Comparison of ENCODE assay signal across 22 mouse cellular contexts in genomic region chr5:38850171-38850570, GRCm38 (mm10). TPM values are rescaled to one million over a fixed set of nuclear protein-coding genes. Genes with fewer than 3 reads are reported as not detected.
A peak's percentile ranks its signal among the peaks of the same experiment; 100 is the strongest.
DNase-seq lines count a peak whose midpoint lies in the region; ATAC-seq and TF ChIP-seq lines count a peak whose summit lies in the region.
"Had no signal": no experiment of that assay in that cellular context is flagged by ENCODE, and none has a peak within 500 bp of the region (broad histone marks: within the 10 kb centered on the region; RNA-seq: fewer than 3 reads in every experiment).

No protein-coding gene starts in this region.

- no peaks in the 10 kb centered on the region for H3K9me3 ChIP-seq in intestine, postnatal 0 days (ENCODE audit: control insufficient read depth)
- H3K9me3 ChIP-seq: embryonic facial prominence, embryonic 10.5 days; embryonic facial prominence, embryonic 12.5 days; forebrain, embryonic 13.5 days; forebrain, embryonic 15.5 days had no signal

- H3K9ac ChIP-seq in intestine, postnatal 0 days (ENCODE audit: low read depth, low read length): no peak overlapping the region
- H3K9ac ChIP-seq: embryonic facial prominence, embryonic 12.5 days; forebrain, embryonic 13.5 days; forebrain, embryonic 15.5 days; forebrain, postnatal 0 days had no signal

- no peaks in the 10 kb centered on the region for H3K36me3 ChIP-seq in intestine, postnatal 0 days (ENCODE audit: control insufficient read depth, insufficient read depth)
- H3K36me3 ChIP-seq: embryonic facial prominence, embryonic 10.5 days; embryonic facial prominence, embryonic 12.5 days; forebrain, embryonic 15.5 days had no signal

- peak; percentile 16 for DNase-seq in heart, adult 11 months
- DNase-seq in heart, adult 8-10 months (ENCODE audit: low spot score): no peak
- DNase-seq in Muller cell, postnatal 12 days (ENCODE audit: inconsistent ontology term): no peak
- DNase-seq in retina, embryonic 14.5 days (ENCODE audit: low spot score): no peak
- DNase-seq: adrenal gland, adult 8-10 months; adrenal gland, postnatal 14 days; adrenal gland, postnatal 36 days; B cell, adult 2 months; cerebellum, adult 11-12 months; cerebellum, adult 2 months; cerebellum, adult 9-10 months; cerebellum, postnatal 10 days; cerebellum, postnatal 25 days; forebrain, postnatal 0 days had no signal

- ATAC-seq in intestine, postnatal 0 days: peak; percentile 74
- ATAC-seq: activated CD4-positive, CD25-positive, alpha-beta regulatory T cell, adult 4 months; forebrain, embryonic 13.5 days; forebrain, embryonic 15.5 days; forebrain, postnatal 0 days; Patski had no signal

- H3K4me1 ChIP-seq in intestine, postnatal 0 days (replicated peaks; ENCODE audit: control insufficient read depth, insufficient read depth, low read length): no peaks in the 10 kb centered on the region
- H3K4me1 ChIP-seq: embryonic facial prominence, embryonic 12.5 days; forebrain, embryonic 13.5 days; forebrain, embryonic 15.5 days had no signal

- H3K27me3 ChIP-seq in intestine, postnatal 0 days (replicated peaks; ENCODE audit: control insufficient read depth, insufficient read depth, low read length): no peaks in the 10 kb centered on the region
- H3K27me3 ChIP-seq: embryonic facial prominence, embryonic 12.5 days; forebrain, embryonic 13.5 days; forebrain, embryonic 15.5 days; Patski had no signal

- no peak overlapping the region for H3K27ac ChIP-seq in intestine, postnatal 0 days (ENCODE audit: low read depth, low read length)
- H3K27ac ChIP-seq: embryonic facial prominence, embryonic 10.5 days; embryonic facial prominence, embryonic 12.5 days; forebrain, embryonic 13.5 days; forebrain, embryonic 15.5 days had no signal

- no peak for TF ChIP-seq CTCF in intestine, postnatal 0 days (IDR thresholded peaks at IDR 0.05; ENCODE audit: low read depth)

- no peak overlapping the region for H3K4me3 ChIP-seq in intestine, postnatal 0 days (ENCODE audit: low read depth, low read length)
- H3K4me3 ChIP-seq: embryonic facial prominence, embryonic 10.5 days; embryonic facial prominence, embryonic 12.5 days; forebrain, embryonic 13.5 days; forebrain, embryonic 15.5 days had no signal

- 30% methylated on average over 1 of the region's 1 CpGs for WGBS in intestine, postnatal 0 days

- no peak overlapping the region for H3K4me2 ChIP-seq in intestine, postnatal 0 days (replicated peaks; ENCODE audit: low read depth)
- H3K4me2 ChIP-seq: embryonic facial prominence, embryonic 12.5 days; forebrain, embryonic 13.5 days; forebrain, embryonic 15.5 days had no signal

RNA-seq across cellular contexts. Expression of gene Clnk, which starts 26.4 kb away (rescaled TPM):
- total RNA-seq in heart, adult 8-10 months (2022): not detected
- polyA plus RNA-seq in intestine, postnatal 0 days (2015; fragmentation: Nextera tagmentation; extraction: Ambion mirVana): 0.13 and 0.39 TPM in 2 replicates
- total RNA-seq: adrenal gland, postnatal 14 days; adrenal gland, postnatal 36 days; MEL had no signal
- polyA plus RNA-seq: activated CD4-positive, CD25-positive, alpha-beta regulatory T cell, adult 4 months; cerebellum, adult 2 months; Patski had no signal
